17 mouse cellular contexts compared by ENCODE assay signal in genomic region chr14:80000110-80000531, GRCm38 (mm10). TPM values are rescaled to one million over a fixed set of nuclear protein-coding genes. Genes with fewer than 3 reads are reported as not detected.
DNase-seq lines count a peak whose midpoint lies in the region; ATAC-seq and TF ChIP-seq lines count a peak whose summit lies in the region.
"Had no signal": no experiment of that assay in that cellular context is flagged by ENCODE, and none has a peak within 500 bp of the region (broad histone marks: within the 10 kb centered on the region; RNA-seq: fewer than 3 reads in every experiment).

No protein-coding gene starts in this region.

- TF ChIP-seq RAD21 in MEL (IDR thresholded peaks at IDR 0.05; ENCODE audit: low read depth, low read length) = no peak

- no peaks in the 10 kb centered on the region for H3K4me1 ChIP-seq in MEL (ENCODE audit: control insufficient read depth in 1 of 2, insufficient read depth in 2 of 2, low read length in 2 of 2)
- H3K4me1 ChIP-seq: embryonic facial prominence, embryonic 15.5 days; hindbrain, embryonic 15.5 days had no signal

- H3K9me3 ChIP-seq in MEL (replicated peaks; ENCODE audit: insufficient read depth, low read length) = no peaks in the 10 kb centered on the region
- H3K9me3 ChIP-seq: embryonic facial prominence, embryonic 15.5 days; hindbrain, embryonic 15.5 days had no signal

- TF ChIP-seq POLR2A in MEL (IDR thresholded peaks at IDR 0.05; ENCODE audit: control insufficient read depth in 1 of 2, insufficient read depth in 1 of 2, low read depth in 1 of 2, low read length in 2 of 2, poor library complexity in 1 of 2) = no peak

- no peak for ATAC-seq in activated CD4-positive, CD25-positive, alpha-beta regulatory T cell, adult 4 months

- no peaks in the 10 kb centered on the region for H3K36me3 ChIP-seq in MEL (ENCODE audit: control insufficient read depth in 1 of 2, insufficient read depth in 2 of 2, low read length in 2 of 2)
- H3K36me3 ChIP-seq: embryonic facial prominence, embryonic 15.5 days; hindbrain, embryonic 15.5 days had no signal

- no peak overlapping the region for H3K27ac ChIP-seq in gastrocnemius, adult 2 months
- no peak overlapping the region for H3K27ac ChIP-seq in MEL (ENCODE audit: control insufficient read depth, low read depth, low read length)
- H3K27ac ChIP-seq: embryonic facial prominence, embryonic 15.5 days; hindbrain, embryonic 15.5 days; macrophage had no signal

- DNase-seq in gastrocnemius, adult 2 months = peak; percentile 24
- DNase-seq in gastrocnemius, postnatal 4 days (ENCODE audit: low spot score in 2 of 2) = no peak
- peak; percentile 2 for DNase-seq in MEL (ENCODE audit: low read depth, low spot score)
- peak; percentile 36 for DNase-seq in kidney, adult 11 months
- peak; percentile 47 to 67 for DNase-seq in kidney, postnatal 4 days
- DNase-seq in spleen, postnatal 36 days (ENCODE audit: low spot score in 2 of 2) = no peak
- DNase-seq in heart, adult 9 months (ENCODE audit: low spot score in 2 of 2) = no peak
- DNase-seq: adrenal gland, postnatal 36 days; cerebellum, adult 2 months; layer of hippocampus, postnatal 36 days; right cerebral cortex, postnatal 14 days had no signal

- no peaks in the 10 kb centered on the region for H3K79me2 ChIP-seq in MEL (ENCODE audit: control insufficient read depth, insufficient read depth, low read length, poor library complexity)

- TF ChIP-seq EP300 in MEL (IDR thresholded peaks at IDR 0.05; ENCODE audit: low read depth in 1 of 2, low read length in 2 of 2) = no peak

- no peak for TF ChIP-seq CTCF in gastrocnemius, adult 2 months (IDR thresholded peaks at IDR 0.05)
- no peak for TF ChIP-seq CTCF in MEL (IDR thresholded peaks at IDR 0.05 in 2 of 3, conservative IDR thresholded peaks at IDR 0.05 in 1 of 3; ENCODE audit: control insufficient read depth in 1 of 3, insufficient read depth in 1 of 3, low read depth in 2 of 3, low read length in 3 of 3, poor library complexity in 1 of 3, severe bottlenecking in 1 of 3)

- no peaks in the 10 kb centered on the region for H3K27me3 ChIP-seq in MEL (ENCODE audit: control insufficient read depth in 1 of 2, insufficient read depth in 2 of 2, low read length in 2 of 2)
- H3K27me3 ChIP-seq: embryonic facial prominence, embryonic 15.5 days; hindbrain, embryonic 15.5 days had no signal

- intact Hi-C loops in gastrocnemius, adult 2 months (cut with DNase I) = no loop called here

- H3K4me3 ChIP-seq in gastrocnemius, adult 2 months = no peak overlapping the region
- no peak overlapping the region for H3K4me3 ChIP-seq in MEL (ENCODE audit: control insufficient read depth in 1 of 2, insufficient read depth in 1 of 2, low read depth in 2 of 2, low read length in 2 of 2)
- H3K4me3 ChIP-seq: embryonic facial prominence, embryonic 15.5 days; hindbrain, embryonic 15.5 days had no signal

- no peak overlapping the region for H3K9ac ChIP-seq in MEL (ENCODE audit: control insufficient read depth, low read depth, low read length, poor library complexity, severe bottlenecking)
- H3K9ac ChIP-seq: embryonic facial prominence, embryonic 15.5 days; hindbrain, embryonic 15.5 days had no signal

TF ChIP-seq in MEL, 35 proteins besides CTCF, POLR2A, EP300 and RAD21:
- TF ChIP-seq ZNF384 (IDR thresholded peaks at IDR 0.05; ENCODE audit: low read depth, low read length) (no peak), USF1 (IDR thresholded peaks at IDR 0.05; ENCODE audit: low read depth, low read length) (0 out of 2 replicates have a peak, but pooled peaks have one; percentile 15)
TF ChIP-seq in MEL: peak in this region for 1.

RNA-seq across cellular contexts. Expression of gene Olfm4, which starts 16.2 kb away (rescaled TPM):
- total RNA-seq in gastrocnemius, adult 2 months (2021) = not detected
- total RNA-seq in gastrocnemius, postnatal 4 days (2021) = under 1 TPM in 1 of 2 experiments, not detected in 1; 0.65 TPM
- total RNA-seq in MEL (2012; rRNA removed) = not detected in 2 replicates
- polyA plus RNA-seq in MEL (2012; ENCODE audit: insufficient read depth in 1 of 2, insufficient read length in 2 of 2, low read depth in 1 of 2, low replicate concordance in 2 of 2, missing spikeins in 1 of 2) = not detected
- not detected for polyA plus RNA-seq in activated CD4-positive, CD25-positive, alpha-beta regulatory T cell, adult 4 months (2017; shearing (Covaris generic))
- total RNA-seq: adrenal gland, postnatal 36 days had no signal
- polyA plus RNA-seq: C2C12; liver, adult 2 months had no signal

Comparison
In these comparisons a context has a peak if more than half of its experiments do, and no peak if none do; other contexts are left out.
1. DNase-seq: peak in gastrocnemius, adult 2 months (single experiment), MEL (single experiment), kidney, adult 11 months (single experiment) and kidney, postnatal 4 days (2 of 2); none in gastrocnemius, postnatal 4 days (0 of 2), spleen, postnatal 36 days (0 of 2) and heart, adult 9 months (0 of 2).